Mouse (Mus musculus): ENCODE results near the gene Camkmt. TPM values are rescaled to one million over a fixed set of nuclear protein-coding genes. Genes with fewer than 3 reads are reported as not detected.

Gene Camkmt
- polyA plus RNA-seq, 1 experiment = 3.6 TPM

- Histone ChIP-seq H3K4me3 (ENCODE audit: insufficient read depth, low read depth, low read length) (no peak overlapping the region), H3K27ac (ENCODE audit: insufficient read depth, low read depth, low read length) (no peak overlapping the region), H3K27me3 (replicated peaks; ENCODE audit: control insufficient read depth, insufficient read depth, low read length) (no peaks in the 10 kb centered on the region), H3K36me3 (ENCODE audit: control insufficient read depth, insufficient read depth, low read length) (no peaks in the 10 kb centered on the region), H3K4me1 (ENCODE audit: control insufficient read depth, insufficient read depth, low read length) (no peaks in the 10 kb centered on the region)
- TF ChIP-seq POLR2A (IDR thresholded peaks at IDR 0.05; ENCODE audit: low read depth, low read length) (no peak), CTCF (conservative IDR thresholded peaks at IDR 0.05; ENCODE audit: insufficient read depth, insufficient read length, low read depth, low read length) (no peak)
- no peak for DNase-seq
- WGBS = 85% methylated on average over 20 of the region's 20 CpGs
These were observed 181.3 kb downstream of the Camkmt start for GRCm38 (mm10) chr17:85271466-85272175.

DNA sequence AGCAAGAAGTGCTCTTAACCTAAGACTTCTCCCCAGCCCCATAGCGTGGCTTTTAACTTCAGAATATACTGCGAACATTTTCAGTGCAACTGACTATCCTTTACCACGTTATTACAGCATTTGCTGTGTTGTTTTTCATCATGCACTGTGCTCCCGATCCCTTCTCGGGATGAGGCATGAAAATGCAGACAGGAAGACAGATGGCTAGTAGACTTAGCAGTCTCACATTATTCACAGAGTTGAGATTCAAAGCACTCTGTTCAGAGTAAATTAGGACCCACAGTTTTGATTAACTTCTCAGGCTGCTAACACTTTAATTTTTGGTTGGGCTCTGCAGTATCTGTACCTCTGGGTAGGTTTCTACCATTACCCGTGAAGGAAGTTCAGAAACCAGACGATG, 189.4 kb downstream of the Camkmt start:
- Histone ChIP-seq H3K4me1 (ENCODE audit: control insufficient read depth, insufficient read depth, low read length) (no peaks in the 10 kb centered on the region), H3K36me3 (ENCODE audit: control insufficient read depth, insufficient read depth, low read length) (no peaks in the 10 kb centered on the region), H3K27ac (ENCODE audit: insufficient read depth, low read depth, low read length) (no peak overlapping the region), H3K4me3 (ENCODE audit: insufficient read depth, low read depth, low read length) (no peak overlapping the region), H3K27me3 (replicated peaks; ENCODE audit: control insufficient read depth, insufficient read depth, low read length) (no peaks in the 10 kb centered on the region)
- WGBS = 74% methylated on average over 7 of the region's 7 CpGs
- no peak for DNase-seq
- TF ChIP-seq POLR2A (IDR thresholded peaks at IDR 0.05; ENCODE audit: low read depth, low read length) (no peak), CTCF (conservative IDR thresholded peaks at IDR 0.05; ENCODE audit: insufficient read depth, insufficient read length, low read depth, low read length) (no peak)

DNA sequence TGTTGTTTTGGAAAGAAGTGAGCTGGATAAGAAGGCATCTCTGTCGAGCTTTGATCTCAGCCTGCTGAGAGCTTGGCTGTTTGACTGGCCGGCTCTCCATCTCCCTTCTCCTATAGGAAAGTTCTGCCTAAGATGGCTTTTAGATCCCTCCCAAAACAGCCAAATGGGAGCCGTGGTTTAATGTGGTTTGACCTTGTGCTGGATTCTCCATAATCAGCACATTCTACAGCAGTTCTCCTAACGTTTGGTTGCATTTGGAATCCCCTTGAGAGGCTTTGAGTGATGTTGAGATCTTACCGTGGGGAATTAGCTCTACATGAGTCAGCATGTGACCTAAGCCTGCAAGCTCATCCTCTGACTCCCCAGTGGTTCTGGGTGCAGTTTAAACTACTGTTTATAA, 192.1 kb downstream of the Camkmt start:
- H3K4me3 ChIP-seq (ENCODE audit: insufficient read depth, low read depth, low read length) = no peak overlapping the region
- H3K4me1 ChIP-seq (ENCODE audit: control insufficient read depth, insufficient read depth, low read length) = no peaks in the 10 kb centered on the region
- TF ChIP-seq POLR2A (IDR thresholded peaks at IDR 0.05; ENCODE audit: low read depth, low read length) (no peak), CTCF (conservative IDR thresholded peaks at IDR 0.05; ENCODE audit: insufficient read depth, insufficient read length, low read depth, low read length) (no peak)
- WGBS = 71% methylated on average over 5 of the region's 5 CpGs
- no peaks in the 10 kb centered on the region for H3K27me3 ChIP-seq (replicated peaks; ENCODE audit: control insufficient read depth, insufficient read depth, low read length)
- H3K27ac ChIP-seq (ENCODE audit: insufficient read depth, low read depth, low read length) = no peak overlapping the region
- H3K36me3 ChIP-seq (ENCODE audit: control insufficient read depth, insufficient read depth, low read length) = no peaks in the 10 kb centered on the region
- DNase-seq = no peak

DNA sequence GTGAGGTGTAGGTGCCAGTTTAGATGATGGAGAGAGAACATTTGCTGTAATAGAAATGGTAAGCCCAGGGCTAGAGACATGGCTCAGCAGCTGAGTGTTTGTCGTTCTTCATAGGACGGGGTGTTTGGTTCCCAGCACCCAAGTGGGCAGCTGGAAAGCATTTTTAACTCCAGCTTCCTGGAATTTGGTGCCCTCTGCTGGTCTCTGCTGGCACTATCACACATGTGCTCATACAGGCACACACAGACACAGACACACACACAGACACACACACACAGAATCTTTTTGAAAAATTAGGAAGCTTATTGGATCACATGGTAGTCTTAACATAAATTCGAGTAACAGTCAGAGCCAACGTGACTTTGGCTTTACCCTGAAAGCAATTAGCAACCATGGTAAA, 200.8 kb downstream of the Camkmt start:
- Histone ChIP-seq H3K4me1 (ENCODE audit: control insufficient read depth, insufficient read depth, low read length) (no peaks in the 10 kb centered on the region), H3K27ac (ENCODE audit: insufficient read depth, low read depth, low read length) (no peak overlapping the region), H3K27me3 (replicated peaks; ENCODE audit: control insufficient read depth, insufficient read depth, low read length) (no peaks in the 10 kb centered on the region), H3K4me3 (ENCODE audit: insufficient read depth, low read depth, low read length) (no peak overlapping the region), H3K36me3 (ENCODE audit: control insufficient read depth, insufficient read depth, low read length) (no peaks in the 10 kb centered on the region)
- TF ChIP-seq CTCF (conservative IDR thresholded peaks at IDR 0.05; ENCODE audit: insufficient read depth, insufficient read length, low read depth, low read length) (no peak), POLR2A (IDR thresholded peaks at IDR 0.05; ENCODE audit: low read depth, low read length) (no peak)
- 94% methylated on average over 4 of the region's 4 CpGs for WGBS
- no peak for DNase-seq

GRCm38 (mm10) chr17:85291601-85292000, 201.2 kb downstream of the Camkmt start:
- Histone ChIP-seq H3K4me1 (ENCODE audit: control insufficient read depth, insufficient read depth, low read length) (no peaks in the 10 kb centered on the region), H3K36me3 (ENCODE audit: control insufficient read depth, insufficient read depth, low read length) (no peaks in the 10 kb centered on the region), H3K27ac (ENCODE audit: insufficient read depth, low read depth, low read length) (no peak overlapping the region), H3K27me3 (replicated peaks; ENCODE audit: control insufficient read depth, insufficient read depth, low read length) (no peaks in the 10 kb centered on the region), H3K4me3 (ENCODE audit: insufficient read depth, low read depth, low read length) (no peak overlapping the region)
- no peak for DNase-seq
- TF ChIP-seq CTCF (conservative IDR thresholded peaks at IDR 0.05; ENCODE audit: insufficient read depth, insufficient read length, low read depth, low read length) (no peak), POLR2A (IDR thresholded peaks at IDR 0.05; ENCODE audit: low read depth, low read length) (no peak)
- WGBS = 98% methylated on average over 5 of the region's 5 CpGs

DNA sequence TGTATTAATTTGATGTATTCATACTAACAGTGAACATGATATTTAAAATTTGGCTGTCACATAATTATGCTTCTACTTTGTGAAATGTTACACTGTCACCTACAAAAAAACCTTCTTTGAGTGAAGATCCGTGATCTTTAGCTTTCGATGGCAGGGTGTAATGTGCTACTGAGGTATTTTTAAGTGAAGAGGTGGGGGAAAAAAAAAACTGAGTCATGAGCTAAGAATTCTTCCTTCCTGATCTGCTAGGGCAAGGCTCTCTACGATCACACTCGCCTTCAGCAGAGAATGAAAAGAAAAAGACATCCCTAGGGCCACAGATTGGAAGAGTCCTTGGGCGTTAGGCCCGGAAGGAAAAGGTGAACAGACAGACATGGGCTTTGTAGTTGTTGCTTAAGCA, 201.9 kb downstream of the Camkmt start:
- Histone ChIP-seq H3K27me3 (replicated peaks; ENCODE audit: control insufficient read depth, insufficient read depth, low read length) (no peaks in the 10 kb centered on the region), H3K4me1 (ENCODE audit: control insufficient read depth, insufficient read depth, low read length) (no peaks in the 10 kb centered on the region), H3K36me3 (ENCODE audit: control insufficient read depth, insufficient read depth, low read length) (no peaks in the 10 kb centered on the region), H3K4me3 (ENCODE audit: insufficient read depth, low read depth, low read length) (no peak overlapping the region), H3K27ac (ENCODE audit: insufficient read depth, low read depth, low read length) (no peak overlapping the region)
- TF ChIP-seq POLR2A (IDR thresholded peaks at IDR 0.05; ENCODE audit: low read depth, low read length) = no peak
- no peak for TF ChIP-seq CTCF (conservative IDR thresholded peaks at IDR 0.05; ENCODE audit: insufficient read depth, insufficient read length, low read depth, low read length)
- WGBS = 82% methylated on average over 6 of the region's 6 CpGs
- no peak for DNase-seq

GRCm38 (mm10) chr17:85303686-85304085, 213.3 kb downstream of the Camkmt start:
- no peaks in the 10 kb centered on the region for H3K36me3 ChIP-seq (ENCODE audit: control insufficient read depth, insufficient read depth, low read length)
- TF ChIP-seq CTCF (conservative IDR thresholded peaks at IDR 0.05; ENCODE audit: insufficient read depth, insufficient read length, low read depth, low read length) (no peak), POLR2A (IDR thresholded peaks at IDR 0.05; ENCODE audit: low read depth, low read length) (no peak)
- WGBS = 97% methylated on average over 3 of the region's 3 CpGs
- no peak overlapping the region for H3K27ac ChIP-seq (ENCODE audit: insufficient read depth, low read depth, low read length)
- DNase-seq = no peak
- no peaks in the 10 kb centered on the region for H3K4me1 ChIP-seq (ENCODE audit: control insufficient read depth, insufficient read depth, low read length)
- H3K27me3 ChIP-seq (replicated peaks; ENCODE audit: control insufficient read depth, insufficient read depth, low read length) = no peaks in the 10 kb centered on the region
- H3K4me3 ChIP-seq (ENCODE audit: insufficient read depth, low read depth, low read length) = no peak overlapping the region
